Mouse (Mus musculus) midbrain, embryonic 14.5 days (tissue): Measurements from ENCODE around the gene Ptchd4. TPM values are rescaled to one million over a fixed set of nuclear protein-coding genes. Genes with fewer than 3 reads are reported as not detected.

ENCODE experiments used
- ATAC-seq: fragments of 200-750 bp; cut with Nextera tagmentation; 2 replicates; pipeline ENCODE4 v1.8.0; 2017; ENCODE audit warnings: moderate number of reproducible peaks, moderate library complexity; ENCODE audit not compliant: low FRiP score, low TSS enrichment
- DNase-seq: peaks from one replicate; pipeline ENCODE4 v3.0.0-alpha.2; 2015
- H3K27ac ChIP-seq: fragments of 300-500 bp; sonication (generic); replicated peaks from 2 replicates; pipeline ENCODE4 v1.5.1; 2014; ENCODE audit warnings: mild to moderate bottlenecking, low read depth, low read length, moderate library complexity
- H3K27me3 ChIP-seq: fragments of 300-500 bp; sonication (generic); 2 replicates; pipeline ENCODE4 v1.6.1; 2014; ENCODE audit warnings: low read length, control low read depth, mixed read lengths; ENCODE audit not compliant: control insufficient read depth, insufficient read depth
- H3K36me3 ChIP-seq: fragments of 300-500 bp; sonication (generic); 2 replicates; pipeline ENCODE4 v1.6.1; 2014; ENCODE audit warnings: low read length, control low read depth; ENCODE audit not compliant: control insufficient read depth, insufficient read depth
- H3K4me1 ChIP-seq: fragments of 300-500 bp; sonication (generic); 2 replicates; pipeline ENCODE4 v1.6.1; 2014; ENCODE audit warnings: mild to moderate bottlenecking, antibody characterized with exemption, low read length, control low read depth; ENCODE audit not compliant: control insufficient read depth, insufficient read depth
- H3K4me2 ChIP-seq: fragments of 300-500 bp; sonication (generic); 2 replicates; pipeline ENCODE4 v1.6.1; 2014; ENCODE audit warnings: mild to moderate bottlenecking, low read length, moderate library complexity
- H3K4me3 ChIP-seq: fragments of 300-500 bp; sonication (generic); replicated peaks from 2 replicates; pipeline ENCODE4 v1.5.1; 2014; ENCODE audit warnings: low read depth, low read length
- H3K9ac ChIP-seq: fragments of 300-500 bp; sonication (generic); replicated peaks from 2 replicates; pipeline ENCODE4 v1.6.1; 2014; ENCODE audit warnings: mild to moderate bottlenecking, low read length, moderate library complexity
- H3K9me3 ChIP-seq: fragments of 300-500 bp; sonication (generic); 2 replicates; pipeline ENCODE4 v1.6.1; 2016; ENCODE audit warnings: low read length, control low read depth, mixed read lengths; ENCODE audit not compliant: control insufficient read depth
- WGBS: fragments of 180-500 bp; shearing (Covaris S2); extraction: QIAGEN DNeasy Blood & Tissue Kit; methylation state at CpG from one replicate; pipeline ENCODE4 v1.1.7; 2014; 5-methylcytosine and 5-hydroxymethylcytosine counted together
- polyA plus RNA-seq: library from polyadenylated mRNA; unstranded; fragments of >200 nt; fragmentation: Nextera tagmentation; extraction: Ambion mirVana; gene quantifications from 2 replicates; pipeline ENCODE4 v1.2.1, GENCODE M21; 2014

Ptchd4 gene
- polyA plus RNA-seq, 1 experiment from 2014 or later: 11.4 TPM

- Histone ChIP-seq H3K27me3 (no peaks in the 10 kb centered on the region), H3K9ac (no peak overlapping the region), H3K4me2 (no peak overlapping the region), H3K36me3 (no peaks in the 10 kb centered on the region), H3K9me3 (no peaks in the 10 kb centered on the region), H3K27ac (0 out of 2 replicates have a peak overlapping the region, but pooled peaks have one; percentile 26), H3K4me3 (no peak overlapping the region), H3K4me1 (peaks cover 5% of the 10 kb centered on the region; the same call in 1 of the 2 replicates)
- WGBS: 59% methylated on average over 6 of the region's 6 CpGs
- DNase-seq: peak; percentile 47
- peak; percentile 48; the same call in 1 of the 2 replicates for ATAC-seq
Observed at GRCm38 (mm10) chr17:42363085-42363710, 47.5 kb downstream of the Ptchd4 start.

DNA sequence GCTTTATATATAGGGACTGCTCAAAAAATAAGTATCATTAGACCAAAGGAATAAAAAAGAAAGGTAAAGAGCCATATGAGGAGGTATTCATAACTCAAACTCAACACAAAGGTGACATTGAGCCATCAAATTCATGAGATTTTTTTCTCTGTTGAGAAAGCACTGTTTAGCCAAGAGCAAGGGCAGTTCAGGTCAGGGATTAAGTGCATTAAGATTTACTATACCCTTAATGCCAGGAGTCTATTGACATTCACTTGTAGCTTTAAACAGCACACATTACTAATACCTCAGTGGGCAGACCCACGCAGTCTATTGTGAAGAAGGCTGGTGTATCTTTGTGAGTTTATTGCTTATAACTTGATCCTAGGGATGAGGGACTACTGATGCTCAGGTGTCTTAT, 49.0 kb downstream of the Ptchd4 start:
- DNase-seq (no peak), ATAC-seq (no peak)
- H3K9me3 ChIP-seq: no peaks in the 10 kb centered on the region
- H3K36me3 ChIP-seq: no peaks in the 10 kb centered on the region
- 69% methylated on average over 1 of the region's 1 CpGs for WGBS
- H3K9ac ChIP-seq: no peak overlapping the region
- H3K27ac ChIP-seq: no peak overlapping the region
- H3K4me3 ChIP-seq: no peak overlapping the region
- no peaks in the 10 kb centered on the region for H3K27me3 ChIP-seq
- H3K4me2 ChIP-seq: no peak overlapping the region
- peaks cover 5% of the 10 kb centered on the region; the same call in 1 of the 2 replicates for H3K4me1 ChIP-seq

DNA sequence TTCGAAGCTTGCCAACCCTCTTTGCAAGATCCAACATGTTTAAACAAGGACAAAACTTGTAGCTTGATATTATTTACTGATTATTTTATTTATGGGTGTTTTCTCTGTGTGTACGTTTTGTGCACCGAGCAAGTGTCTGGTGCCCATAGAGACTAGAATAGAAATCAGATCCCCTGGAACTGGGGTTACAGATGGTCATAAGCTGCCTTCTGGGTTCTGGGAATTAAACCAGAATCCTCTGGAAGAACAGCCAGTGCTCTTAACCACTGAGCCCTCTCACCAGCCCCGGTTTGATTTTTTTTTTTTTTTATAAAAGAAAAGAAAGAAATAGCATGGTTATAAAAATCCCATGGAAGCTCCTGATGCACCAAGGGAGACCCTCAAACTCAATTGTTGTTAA, 59.1 kb downstream of the Ptchd4 start:
- WGBS: 94% methylated on average over 4 of the region's 4 CpGs
- no peak overlapping the region for H3K27ac ChIP-seq
- ATAC-seq (no peak), DNase-seq (no peak)
- H3K27me3 ChIP-seq: no peaks in the 10 kb centered on the region
- no peak overlapping the region for H3K4me3 ChIP-seq
- H3K9ac ChIP-seq: no peak overlapping the region
- H3K36me3 ChIP-seq: no peaks in the 10 kb centered on the region
- H3K4me1 ChIP-seq: no peaks in the 10 kb centered on the region
- no peak overlapping the region for H3K4me2 ChIP-seq
- H3K9me3 ChIP-seq: no peaks in the 10 kb centered on the region

- DNase-seq (no peak), ATAC-seq (no peak)
- Histone ChIP-seq H3K9me3 (no peaks in the 10 kb centered on the region), H3K27me3 (no peaks in the 10 kb centered on the region), H3K4me3 (no peak overlapping the region), H3K4me2 (no peak overlapping the region), H3K27ac (no peak overlapping the region), H3K36me3 (no peaks in the 10 kb centered on the region), H3K9ac (no peak overlapping the region), H3K4me1 (no peaks in the 10 kb centered on the region)
Observed at GRCm38 (mm10) chr17:42393086-42393485, 77.3 kb downstream of the Ptchd4 start.

DNA sequence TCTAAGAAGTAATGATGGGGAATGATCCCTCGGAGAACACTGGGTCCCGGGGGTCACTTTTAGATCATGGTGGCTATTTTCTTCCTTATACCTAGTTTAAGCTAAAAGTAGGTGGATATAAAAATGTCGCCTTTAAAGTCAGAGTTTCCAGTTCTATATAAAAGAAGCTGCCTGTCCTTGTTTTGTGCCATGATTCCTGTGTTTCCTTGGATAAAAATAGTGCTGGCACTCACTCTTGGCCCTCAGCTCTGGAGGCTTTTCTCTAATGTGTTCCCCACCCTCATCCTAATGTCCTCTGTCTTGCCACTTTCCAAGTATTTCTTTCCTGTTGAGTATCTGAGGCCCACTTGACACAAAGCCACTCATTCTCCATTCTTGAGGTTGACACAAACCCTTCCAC, 79.6 kb downstream of the Ptchd4 start:
- Histone ChIP-seq H3K9me3 (no peaks in the 10 kb centered on the region), H3K4me2 (no peak overlapping the region), H3K4me1 (no peaks in the 10 kb centered on the region), H3K9ac (no peak overlapping the region), H3K36me3 (no peaks in the 10 kb centered on the region), H3K27me3 (no peaks in the 10 kb centered on the region), H3K4me3 (no peak overlapping the region), H3K27ac (no peak overlapping the region)
- WGBS: 91% methylated on average over 3 of the region's 3 CpGs
- DNase-seq (no peak), ATAC-seq (no peak)

GRCm38 (mm10) chr17:42418449-42418848, 102.7 kb downstream of the Ptchd4 start:
- H3K9me3 ChIP-seq: no peaks in the 10 kb centered on the region
- no peak for ATAC-seq
- H3K4me1 ChIP-seq: no peaks in the 10 kb centered on the region
- no peak overlapping the region for H3K27ac ChIP-seq
- DNase-seq: no peak
- H3K9ac ChIP-seq: no peak overlapping the region
- no peak overlapping the region for H3K4me3 ChIP-seq
- no peaks in the 10 kb centered on the region for H3K27me3 ChIP-seq
- H3K4me2 ChIP-seq: no peak overlapping the region
- H3K36me3 ChIP-seq: no peaks in the 10 kb centered on the region
- WGBS: 87% methylated on average over 1 of the region's 1 CpGs

DNA sequence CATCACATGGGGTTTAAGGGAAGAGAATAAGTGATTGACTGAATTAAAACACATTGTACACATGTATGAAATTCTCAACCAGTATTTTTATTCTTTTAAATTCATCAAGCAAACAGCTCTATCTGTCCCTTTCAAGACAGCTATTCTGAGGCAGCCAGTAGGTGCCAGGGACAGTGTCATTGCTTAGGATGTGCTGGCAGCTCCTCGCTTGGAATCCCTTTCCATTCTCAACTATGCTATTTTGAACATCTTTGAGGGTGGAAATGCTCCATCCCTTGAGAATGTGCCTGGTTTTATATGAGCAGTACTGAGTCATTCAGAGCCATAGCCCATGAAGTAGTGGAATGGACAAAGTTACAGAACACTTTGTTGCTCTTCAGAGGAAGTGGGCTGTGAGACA, 112.2 kb downstream of the Ptchd4 start:
- Histone ChIP-seq H3K4me3 (no peak overlapping the region), H3K36me3 (no peaks in the 10 kb centered on the region), H3K9ac (no peak overlapping the region), H3K27ac (no peak overlapping the region), H3K4me1 (no peaks in the 10 kb centered on the region), H3K9me3 (no peaks in the 10 kb centered on the region), H3K4me2 (no peak overlapping the region), H3K27me3 (no peaks in the 10 kb centered on the region)
- 88% methylated on average over 1 of the region's 1 CpGs for WGBS
- DNase-seq (no peak), ATAC-seq (no peak)

DNA sequence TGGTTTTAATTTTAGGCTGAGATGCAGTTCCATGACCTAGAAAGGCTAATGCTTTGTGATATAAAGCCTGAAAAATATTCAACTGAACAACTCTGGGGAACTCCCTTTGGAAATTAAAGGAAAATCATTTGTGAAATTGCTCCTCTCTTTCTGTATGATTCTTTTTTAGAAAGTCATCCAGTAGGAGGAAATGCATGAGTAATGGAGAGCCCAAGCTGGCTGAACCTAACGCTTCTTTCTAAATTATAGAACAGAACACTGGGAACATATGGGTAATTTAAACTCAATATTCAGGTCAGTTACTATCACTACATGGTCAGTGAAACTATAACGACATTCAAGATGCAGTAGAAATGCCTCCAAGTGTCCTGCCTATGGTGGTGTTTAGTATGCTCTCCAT, 114.6 kb downstream of the Ptchd4 start:
- no peak for DNase-seq
- Histone ChIP-seq H3K36me3 (no peaks in the 10 kb centered on the region), H3K27ac (no peak overlapping the region), H3K4me2 (no peak overlapping the region), H3K9ac (no peak overlapping the region), H3K27me3 (no peaks in the 10 kb centered on the region), H3K9me3 (no peaks in the 10 kb centered on the region), H3K4me3 (no peak overlapping the region), H3K4me1 (no peaks in the 10 kb centered on the region)
- no peak for ATAC-seq
- WGBS: 93% methylated on average over 2 of the region's 2 CpGs

DNA sequence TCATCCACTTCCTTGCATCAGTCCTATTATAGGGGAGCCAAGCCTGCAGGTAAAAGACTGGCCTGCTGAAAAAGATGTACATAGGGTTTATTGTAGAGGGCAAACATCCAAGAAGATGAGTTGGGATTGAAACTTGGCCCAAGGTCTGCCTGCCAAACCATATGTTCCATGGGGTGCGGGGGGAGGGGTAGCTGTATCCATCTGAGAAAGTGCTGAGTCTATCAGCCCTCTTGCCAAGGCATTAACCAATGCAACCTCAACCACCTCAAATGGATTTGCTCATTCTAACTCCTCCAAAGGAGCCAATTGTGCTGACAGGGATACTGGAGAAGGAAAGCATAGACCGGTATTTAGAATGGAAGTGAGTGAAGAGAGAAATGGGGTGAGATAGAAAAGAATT, 136.5 kb downstream of the Ptchd4 start:
- no peaks in the 10 kb centered on the region for H3K27me3 ChIP-seq
- no peak overlapping the region for H3K4me3 ChIP-seq
- ATAC-seq (no peak), DNase-seq (no peak)
- no peaks in the 10 kb centered on the region for H3K4me1 ChIP-seq
- no peaks in the 10 kb centered on the region for H3K36me3 ChIP-seq
- H3K9ac ChIP-seq: no peak overlapping the region
- 86% methylated on average over 2 of the region's 2 CpGs for WGBS
- no peak overlapping the region for H3K27ac ChIP-seq
- H3K9me3 ChIP-seq: no peaks in the 10 kb centered on the region
- H3K4me2 ChIP-seq: no peak overlapping the region
